Mouse (Mus musculus) CH12F3 (cell line): ENCODE measurements around the gene 4931414P19Rik.

Experiments
- in situ Hi-C: fragments of 300-500 bp; cut with MboI; formaldehyde crosslinking; loops from 2 replicates; pipeline ENCODE4 v1.14.3; 2020; ENCODE audit warnings: low sequenced_read_pairs

Gene 4931414P19Rik

GRCm38 (mm10) chr14:54594055-54594454 is 11.7 kb downstream of the 4931414P19Rik start:
- in situ Hi-C loops = no loop called here

GRCm38 (mm10) chr14:54592319-54592934 is 13.4 kb downstream of the 4931414P19Rik start:
- in situ Hi-C loops = no loop called here

- in situ Hi-C loops = no loop called here
Observed at GRCm38 (mm10) chr14:54591056-54591455, 14.7 kb downstream of the 4931414P19Rik start.

- in situ Hi-C loops = no loop called here
Observed at GRCm38 (mm10) chr14:54583681-54584338, 22.0 kb downstream of the 4931414P19Rik start.

- in situ Hi-C loops = no loop called here
Observed at GRCm38 (mm10) chr14:54582536-54582935, 23.3 kb downstream of the 4931414P19Rik start.

- in situ Hi-C loops = no loop called here
Observed at GRCm38 (mm10) chr14:54579638-54580037, 26.2 kb downstream of the 4931414P19Rik start.

- in situ Hi-C loops = no loop called here
Observed at GRCm38 (mm10) chr14:54578063-54578462, 27.7 kb downstream of the 4931414P19Rik start.

- in situ Hi-C loops = no loop called here
Observed at GRCm38 (mm10) chr14:54577089-54577982, 28.5 kb downstream of the 4931414P19Rik start, which contains the start of gene Ajuba. Gene Ajuba (minus strand): TSS chr14:54577558.

- in situ Hi-C loops = no loop called here
Observed at GRCm38 (mm10) chr14:54576241-54577088, 29.3 kb downstream of the 4931414P19Rik start.

- in situ Hi-C loops = no loop called here
Observed at GRCm38 (mm10) chr14:54575631-54576030, 30.2 kb downstream of the 4931414P19Rik start.

- in situ Hi-C loops = no loop called here
Observed at GRCm38 (mm10) chr14:54575031-54575430, 30.8 kb downstream of the 4931414P19Rik start.

- in situ Hi-C loops = no loop called here
Observed at GRCm38 (mm10) chr14:54574253-54574652, 31.5 kb downstream of the 4931414P19Rik start.

- in situ Hi-C loops = no loop called here
Observed at GRCm38 (mm10) chr14:54572790-54573736, 32.7 kb downstream of the 4931414P19Rik start.

GRCm38 (mm10) chr14:54572122-54572521 is 33.7 kb downstream of the 4931414P19Rik start:
- in situ Hi-C loops = no loop called here

- in situ Hi-C loops = loop anchor here (5.0 kb wide), 1 partner anchor 73 kb away; the partner anchor contains the start of genes Cdh24 and Gm17606
Observed at GRCm38 (mm10) chr14:54569451-54570392, 36.1 kb downstream of the 4931414P19Rik start.

- in situ Hi-C loops = loop anchor here (5.0 kb wide), 1 partner anchor 73 kb away; the partner anchor contains the start of genes Cdh24 and Gm17606
Observed at GRCm38 (mm10) chr14:54568694-54569414, 36.9 kb downstream of the 4931414P19Rik start.

- in situ Hi-C loops = no loop called here
Observed at GRCm38 (mm10) chr14:54560527-54561242, 45.1 kb downstream of the 4931414P19Rik start.
